Mouse (Mus musculus): ENCODE results near the gene Tbx3.

The Tbx3 gene

DNA sequence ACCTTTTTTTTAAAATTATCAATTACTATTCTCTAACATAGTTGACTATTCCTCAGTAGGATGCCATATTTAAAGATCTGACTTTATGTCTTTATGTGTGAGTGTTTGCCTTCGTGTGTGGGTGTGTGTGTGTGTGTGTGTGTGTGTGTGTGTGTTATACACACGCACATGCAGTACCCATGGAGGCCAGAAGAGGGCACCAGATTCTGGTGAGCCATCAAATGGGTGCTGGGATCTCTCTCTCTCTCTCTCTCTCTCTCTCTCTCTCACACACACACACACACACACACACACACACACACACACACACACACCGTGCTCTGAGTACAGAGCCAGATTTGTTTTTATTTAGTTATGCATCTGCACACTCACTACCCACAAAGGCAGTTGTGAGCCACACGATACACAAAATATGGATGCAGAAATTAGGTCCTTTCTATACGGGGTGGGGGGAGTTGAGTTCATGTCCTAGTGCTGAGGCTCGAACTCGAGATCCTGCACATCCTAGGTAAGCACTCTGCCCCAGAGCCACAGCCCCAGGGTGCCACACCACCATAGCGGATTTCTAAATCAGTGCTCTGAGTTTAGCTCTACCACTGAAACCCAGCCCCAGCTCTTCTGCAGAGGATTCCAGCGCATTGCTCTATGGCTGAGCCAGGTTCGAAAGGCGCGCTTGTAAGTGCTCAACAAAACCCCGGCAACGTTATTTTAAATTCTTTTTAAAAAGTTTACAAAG, 38.5 kb downstream of the Tbx3 start:
- DNase-seq (ENCODE audit: low spot score) = no peak

GRCm38 (mm10) chr5:119709826-119710559, 39.5 kb downstream of the Tbx3 start:
- no peak for DNase-seq (ENCODE audit: low spot score)

DNA sequence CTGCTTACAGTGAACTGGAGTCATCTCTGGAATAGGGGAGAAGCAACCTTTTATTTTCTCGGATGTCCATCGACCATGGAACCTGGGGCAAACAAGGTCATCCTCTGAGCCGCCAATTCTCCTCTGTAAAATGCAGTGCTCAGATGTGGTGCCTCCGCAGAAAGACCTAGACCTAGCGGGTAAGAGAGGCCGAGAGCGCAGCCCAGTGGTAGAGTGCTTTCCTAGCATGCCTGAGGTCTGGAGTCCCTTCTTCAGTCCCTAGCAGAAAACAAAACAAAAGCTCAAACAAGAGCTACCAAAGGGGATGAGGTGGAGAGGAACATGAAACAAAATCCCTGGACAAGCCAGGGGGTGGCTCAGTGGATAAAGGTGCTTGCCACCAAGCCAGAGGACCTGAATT, 40.3 kb downstream of the Tbx3 start:
- peak; percentile 66 for DNase-seq (ENCODE audit: low spot score)

GRCm38 (mm10) chr5:119711626-119712025, 41.2 kb downstream of the Tbx3 start:
- no peak for DNase-seq (ENCODE audit: low spot score)

GRCm38 (mm10) chr5:119712679-119713246, 42.3 kb downstream of the Tbx3 start:
- DNase-seq (ENCODE audit: low spot score) = peak; percentile 91

DNA sequence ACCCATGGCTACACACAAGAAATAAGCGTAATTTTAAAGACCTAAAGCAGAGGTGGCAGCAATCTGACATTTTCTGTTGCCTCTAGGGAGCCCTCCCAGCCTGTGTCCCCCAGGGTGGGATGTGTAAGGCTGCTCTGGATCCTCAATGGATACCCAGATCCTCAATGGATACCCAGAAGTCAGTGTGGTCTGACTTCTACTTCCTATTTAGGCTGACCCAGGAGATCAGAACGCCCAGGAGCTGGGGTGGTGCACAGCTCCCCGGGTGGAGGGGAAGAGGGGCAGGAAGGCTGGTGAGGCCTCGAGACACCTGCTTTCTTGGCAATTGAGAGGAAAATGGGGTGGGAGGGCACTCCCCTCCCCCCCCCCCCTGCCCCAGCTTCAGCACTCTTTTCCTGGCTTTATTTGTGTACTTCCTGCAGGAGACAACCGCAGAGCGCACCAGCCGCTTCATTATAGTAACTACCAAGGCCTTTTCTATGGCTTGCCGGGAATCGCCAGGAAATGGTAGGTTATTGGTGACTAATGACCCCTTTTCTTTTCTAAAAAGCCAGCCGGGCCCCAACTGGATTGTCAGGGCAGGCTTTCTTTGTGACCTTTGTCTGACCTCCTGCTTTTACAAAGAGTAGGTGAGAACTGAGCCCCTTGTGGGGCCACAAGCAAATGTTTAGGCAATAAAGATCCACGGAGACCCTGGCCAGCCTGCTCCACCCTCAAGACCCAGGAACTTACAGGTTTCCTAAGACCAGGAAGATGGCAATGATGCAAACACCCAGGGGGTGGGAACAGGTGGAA, 50.2 kb downstream of the Tbx3 start:
- no peak for DNase-seq (ENCODE audit: low spot score)

GRCm38 (mm10) chr5:119732978-119733377, 62.5 kb downstream of the Tbx3 start:
- no peak for DNase-seq (ENCODE audit: low spot score)

Data from embryo, embryonic 10 days (tissue).